Mouse (Mus musculus) lung, postnatal 0 days (tissue): ENCODE data around the gene Hspe1.

Experiments
- CTCF ChIP-seq: IDR thresholded peaks from 2 replicates; pipeline ENCODE4 v1.5.1; 2016; ENCODE audit warnings: antibody characterized with exemption, mild to moderate bottlenecking
- EP300 ChIP-seq: IDR thresholded peaks from 2 replicates; pipeline ENCODE4 v1.6.1; 2016; ENCODE audit warnings: antibody characterized with exemption, mild to moderate bottlenecking, control low read depth

DNA sequence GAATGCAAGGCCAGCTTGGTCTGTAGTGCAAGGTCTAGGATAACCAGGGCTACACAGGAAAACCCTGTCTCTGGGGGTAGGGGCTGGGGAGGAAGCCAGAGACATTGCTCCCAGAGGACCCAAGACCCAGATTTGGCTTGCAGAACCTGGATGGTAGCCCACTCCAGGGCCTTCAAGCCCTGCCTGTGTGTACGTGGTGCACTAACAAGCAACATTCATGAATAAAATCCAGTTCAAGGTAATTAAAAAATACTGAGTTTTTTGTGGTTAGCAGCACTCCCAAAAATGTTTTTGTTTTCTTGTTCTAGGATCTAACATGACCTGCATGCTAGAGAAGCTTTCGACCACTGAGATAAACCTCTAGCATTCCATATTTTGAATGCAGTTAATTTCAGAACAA is 4.1 kb downstream of the Hspe1 start:
- TF ChIP-seq CTCF: no peak
- TF ChIP-seq EP300: no peak
